Mouse (Mus musculus) intestine, embryonic 14.5 days (tissue): Measurements from ENCODE around the gene Nrros. TPM values are rescaled to one million over a fixed set of nuclear protein-coding genes. Genes with fewer than 3 reads are reported as not detected.
A peak's percentile ranks its signal among the peaks of the same experiment; 100 is the strongest.

Experiments
- ATAC-seq: fragments of 200-750 bp; cut with Nextera tagmentation; replicated peaks from 2 replicates; pipeline ENCODE4 v1.8.0; 2017; ENCODE audit warnings: low read depth, moderate number of reproducible peaks, moderate TSS enrichment, moderate library complexity; ENCODE audit not compliant: low FRiP score, low TSS enrichment
- DNase-seq: peaks from one replicate; pipeline ENCODE4 v3.0.0-alpha.2; 2018; ENCODE audit warnings: low spot score
- H3K27ac ChIP-seq: fragments of 300-500 bp; sonication (generic); 2 replicates; pipeline ENCODE4 v1.5.1; 2014; ENCODE audit warnings: low read depth, mild to moderate bottlenecking, control low read depth
- H3K27me3 ChIP-seq: fragments of 300-500 bp; sonication (generic); replicated peaks from 2 replicates; pipeline ENCODE4 v1.6.1; 2014; ENCODE audit warnings: low read length, control low read depth; ENCODE audit not compliant: control insufficient read depth, insufficient read depth
- H3K36me3 ChIP-seq: fragments of 300-500 bp; sonication (generic); 2 replicates; pipeline ENCODE4 v1.6.1; 2014; ENCODE audit warnings: low read length, control low read depth; ENCODE audit not compliant: control insufficient read depth, insufficient read depth
- H3K4me1 ChIP-seq: fragments of 300-500 bp; sonication (generic); replicated peaks from 2 replicates; pipeline ENCODE4 v1.6.1; 2014; ENCODE audit warnings: low read length, control low read depth, mixed read lengths; ENCODE audit not compliant: control insufficient read depth, insufficient read depth
- H3K4me2 ChIP-seq: fragments of 300-500 bp; sonication (generic); 2 replicates; pipeline ENCODE4 v1.6.1; 2014; ENCODE audit warnings: low read length
- H3K4me3 ChIP-seq: fragments of 300-500 bp; sonication (generic); 2 replicates; pipeline ENCODE4 v1.5.1; 2014; ENCODE audit warnings: low read depth, low read length, control low read depth, mixed read lengths
- H3K9ac ChIP-seq: fragments of 300-500 bp; sonication (generic); 2 replicates; pipeline ENCODE4 v1.6.1; 2014; ENCODE audit warnings: mild to moderate bottlenecking, low read length
- H3K9me3 ChIP-seq: fragments of 300-500 bp; sonication (generic); 2 replicates; pipeline ENCODE4 v1.6.1; 2016; ENCODE audit warnings: low read length, control low read depth; ENCODE audit not compliant: control insufficient read depth
- WGBS: fragments of 180-500 bp; shearing (Covaris S2); extraction: QIAGEN DNeasy Blood & Tissue Kit; methylation state at CpG from one replicate; pipeline ENCODE4 v1.1.7; 2014; 5-methylcytosine and 5-hydroxymethylcytosine counted together
- polyA plus RNA-seq: library from polyadenylated mRNA; unstranded; fragments of >200 nt; fragmentation: Nextera tagmentation; extraction: Ambion mirVana; gene quantifications from 2 replicates; pipeline ENCODE4 v1.2.1, GENCODE M21; 2014

Gene Nrros
- polyA plus RNA-seq, 1 experiment from 2014 or later = 15.7 TPM

GRCm38 (mm10) chr16:32154437-32154836, 11.0 kb downstream of the Nrros start:
- Histone ChIP-seq H3K4me3 (no peak overlapping the region), H3K4me1 (no peaks in the 10 kb centered on the region), H3K4me2 (no peak overlapping the region), H3K27ac (no peak overlapping the region), H3K27me3 (no peaks in the 10 kb centered on the region), H3K9me3 (no peaks in the 10 kb centered on the region), H3K9ac (0 out of 2 replicates have a peak overlapping the region, but pooled peaks have one; percentile 5), H3K36me3 (no peaks in the 10 kb centered on the region)
- no peak for ATAC-seq
- WGBS = 48% methylated on average over 13 of the region's 13 CpGs
- DNase-seq = no peak

GRCm38 (mm10) chr16:32153976-32154375, 11.4 kb downstream of the Nrros start:
- H3K27ac ChIP-seq = no peak overlapping the region
- H3K36me3 ChIP-seq = no peaks in the 10 kb centered on the region
- no peak overlapping the region for H3K9ac ChIP-seq
- DNase-seq (no peak), ATAC-seq (no peak)
- no peaks in the 10 kb centered on the region for H3K27me3 ChIP-seq
- H3K4me3 ChIP-seq = no peak overlapping the region
- no peaks in the 10 kb centered on the region for H3K4me1 ChIP-seq
- no peaks in the 10 kb centered on the region for H3K9me3 ChIP-seq
- WGBS = 81% methylated on average over 1 of the region's 1 CpGs
- H3K4me2 ChIP-seq = no peak overlapping the region

- H3K36me3 ChIP-seq = no peaks in the 10 kb centered on the region
- no peaks in the 10 kb centered on the region for H3K4me1 ChIP-seq
- no peaks in the 10 kb centered on the region for H3K27me3 ChIP-seq
- no peak overlapping the region for H3K4me3 ChIP-seq
- H3K4me2 ChIP-seq = peak overlapping the region; percentile 31; the same call in 1 of the 2 replicates
- H3K27ac ChIP-seq = no peak overlapping the region
- DNase-seq (no peak), ATAC-seq (no peak)
- peaks cover 11% of the 10 kb centered on the region; the same call in 1 of the 2 replicates for H3K9me3 ChIP-seq
- H3K9ac ChIP-seq = no peak overlapping the region
- WGBS = 50% methylated on average over 10 of the region's 13 CpGs
Observed at GRCm38 (mm10) chr16:32147589-32148207, 17.7 kb downstream of the Nrros start.

GRCm38 (mm10) chr16:32144592-32144991, 20.8 kb downstream of the Nrros start:
- Histone ChIP-seq H3K9me3 (peaks cover 11% of the 10 kb centered on the region; the same call in 1 of the 2 replicates), H3K9ac (no peak overlapping the region), H3K4me2 (no peak overlapping the region), H3K4me3 (no peak overlapping the region), H3K36me3 (no peaks in the 10 kb centered on the region), H3K27ac (no peak overlapping the region), H3K4me1 (no peaks in the 10 kb centered on the region), H3K27me3 (no peaks in the 10 kb centered on the region)
- ATAC-seq (no peak), DNase-seq (no peak)
- WGBS = 93% methylated on average over 17 of the region's 17 CpGs

GRCm38 (mm10) chr16:32143766-32144165, 21.6 kb downstream of the Nrros start:
- Histone ChIP-seq H3K9ac (no peak overlapping the region), H3K4me1 (no peaks in the 10 kb centered on the region), H3K4me3 (no peak overlapping the region), H3K27ac (no peak overlapping the region), H3K36me3 (no peaks in the 10 kb centered on the region), H3K27me3 (no peaks in the 10 kb centered on the region), H3K9me3 (peaks cover 11% of the 10 kb centered on the region; the same call in 1 of the 2 replicates), H3K4me2 (no peak overlapping the region)
- DNase-seq (no peak), ATAC-seq (no peak)
- 92% methylated on average over 15 of the region's 15 CpGs for WGBS

- Histone ChIP-seq H3K27ac (no peak overlapping the region), H3K9me3 (0 out of 2 replicates have a peak, but pooled peaks cover 7% of the 10 kb centered on the region), H3K4me1 (no peaks in the 10 kb centered on the region), H3K4me3 (no peak overlapping the region), H3K9ac (no peak overlapping the region), H3K4me2 (no peak overlapping the region), H3K27me3 (no peaks in the 10 kb centered on the region), H3K36me3 (no peaks in the 10 kb centered on the region)
- ATAC-seq (no peak), DNase-seq (no peak)
- WGBS = 80% methylated on average over 1 of the region's 1 CpGs
Observed at GRCm38 (mm10) chr16:32138954-32139353, 26.4 kb downstream of the Nrros start.

- Histone ChIP-seq H3K36me3 (no peaks in the 10 kb centered on the region), H3K27me3 (no peaks in the 10 kb centered on the region), H3K4me3 (no peak overlapping the region), H3K4me1 (no peaks in the 10 kb centered on the region), H3K9me3 (no peaks in the 10 kb centered on the region), H3K9ac (no peak overlapping the region), H3K27ac (no peak overlapping the region), H3K4me2 (no peak overlapping the region)
- DNase-seq (no peak), ATAC-seq (no peak)
- WGBS = 78% methylated on average over 7 of the region's 7 CpGs
Observed at GRCm38 (mm10) chr16:32135842-32136357, 29.5 kb downstream of the Nrros start.

- DNase-seq (no peak), ATAC-seq (no peak)
- Histone ChIP-seq H3K27ac (no peak overlapping the region), H3K4me1 (no peaks in the 10 kb centered on the region), H3K9ac (no peak overlapping the region), H3K36me3 (no peaks in the 10 kb centered on the region), H3K4me3 (no peak overlapping the region), H3K4me2 (no peak overlapping the region), H3K9me3 (no peaks in the 10 kb centered on the region), H3K27me3 (no peaks in the 10 kb centered on the region)
- WGBS = 89% methylated on average over 3 of the region's 3 CpGs
Observed at GRCm38 (mm10) chr16:32133148-32133547, 32.2 kb downstream of the Nrros start.
